Mouse (Mus musculus): Measurements from ENCODE around the gene Abhd16b.
A peak's percentile ranks its signal among the peaks of the same experiment; 100 is the strongest.

- 0 out of 2 replicates have a peak, but pooled peaks have one; percentile 39 for TF ChIP-seq ZNF384 (IDR thresholded peaks at IDR 0.05; ENCODE audit: low read depth, low read length)
- 0 out of 2 replicates have a peak, but pooled peaks have one; percentile 3 for TF ChIP-seq ZC3H11A (IDR thresholded peaks at IDR 0.05; ENCODE audit: borderline replicate concordance, low read depth, low read length)
- no peak for TF ChIP-seq MAFK (IDR thresholded peaks at IDR 0.05; ENCODE audit: insufficient read depth, low read depth, low read length)
- no peak for TF ChIP-seq HCFC1 (IDR thresholded peaks at IDR 0.05; ENCODE audit: borderline replicate concordance, insufficient read depth, low read length)
- no peak for TF ChIP-seq CHD2 (IDR thresholded peaks at IDR 0.05; ENCODE audit: low read depth, low read length)
Observed at GRCm38 (mm10) chr2:181522811-181523210, 29.8 kb downstream of the Abhd16b start.
